Mouse (Mus musculus): Measurements from ENCODE around the gene Mef2b. TPM values are rescaled to one million over a fixed set of nuclear protein-coding genes. Genes with fewer than 3 reads are reported as not detected.

Gene Mef2b
- total and polyA plus RNA-seq, 3 experiments, result 60.1 to 232 (median 168) TPM

DNA sequence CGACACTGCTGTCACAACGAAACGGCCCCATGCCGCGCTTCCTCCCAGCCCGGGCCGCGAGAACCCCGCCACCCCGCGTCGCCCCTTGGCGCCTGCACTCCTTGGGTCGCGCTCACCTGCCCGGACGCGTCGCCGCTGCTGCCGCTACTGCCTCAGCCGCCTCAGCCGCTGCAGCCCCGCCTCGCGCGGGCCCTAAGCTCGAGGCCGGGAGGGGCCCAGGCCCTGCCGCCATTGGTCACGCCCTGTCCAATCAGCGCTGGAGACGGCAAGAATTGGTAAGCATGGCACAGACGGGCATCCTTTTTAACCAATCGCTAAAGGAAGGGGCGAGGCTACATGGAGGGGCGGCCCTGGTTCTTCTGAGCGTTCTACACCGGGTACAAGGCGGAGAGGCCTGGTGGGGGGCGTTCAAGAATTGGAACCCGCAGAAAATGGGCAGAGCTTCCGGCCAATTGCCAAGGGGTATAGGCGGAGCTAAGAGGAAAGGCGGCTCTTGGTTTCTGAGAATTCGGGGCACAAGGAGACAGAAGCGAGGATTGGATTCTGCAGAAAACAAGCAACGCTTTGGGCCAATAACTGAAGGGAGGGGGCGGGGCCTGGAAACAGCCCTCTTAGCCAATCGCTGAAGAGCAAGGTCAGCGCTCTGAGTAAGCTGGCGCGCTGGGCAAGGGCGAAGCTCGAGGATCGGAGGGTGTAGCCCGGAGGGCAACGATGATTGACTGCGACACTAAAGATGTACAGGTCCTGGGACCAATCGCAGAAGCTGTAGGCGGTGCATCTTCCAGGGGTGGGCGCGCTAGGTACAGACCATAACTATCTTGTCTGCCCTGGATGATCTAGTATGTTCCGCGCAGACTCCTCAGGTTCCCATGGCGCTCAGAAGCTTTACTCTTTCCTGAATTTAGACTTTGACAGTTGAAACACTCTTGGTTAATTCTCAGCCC lies 72.9 kb downstream of the Mef2b start, which contains the start of gene Slc25a42:
Slc25a42 (minus strand) TSS at position 194 of the 944 bp plus-strand sequence.
- dilution Hi-C loops (cut with MboI; ENCODE audit: extremely low pct_ligation_motif_present, extremely low pct_unique_long_range_greater_than_20kb, low sequenced_read_pairs) (no loop called here), in situ Hi-C loops (cut with MboI; ENCODE audit: low pct_ligation_motif_present, low pct_unique_long_range_greater_than_20kb, low sequenced_read_pairs) (loop anchor here (5.0 kb wide), 1 partner anchor 40 kb away; the partner anchor contains the start of gene Tmem161a)
- Histone ChIP-seq H3K4me1 (ENCODE audit: control insufficient read depth in 1 of 2, insufficient read depth in 2 of 2) (peaks cover 18 to 49% of the 10 kb centered on the region in 2 experiments), H3K27me3 (replicated peaks) (no peaks in the 10 kb centered on the region), H3K4me2 (ENCODE audit: insufficient read depth, low read depth, poor library complexity, severe bottlenecking) (peak within 1 kb of the TSS; percentile 82), H3K36me3 (replicated peaks in 1 of 2; ENCODE audit: control insufficient read depth in 1 of 2, insufficient read depth in 1 of 2, low read length in 1 of 2) (no peaks in the 10 kb centered on the region), H3K27ac (ENCODE audit: insufficient read depth, low read depth) (peak within 1 kb of the TSS; percentile 61), H3K79me2 (replicated peaks; ENCODE audit: control insufficient read depth, extremely low read depth, insufficient read depth, poor library complexity, severe bottlenecking) (no peaks in the 10 kb centered on the region), H3K9me3 (replicated peaks; ENCODE audit: low read length) (no peaks in the 10 kb centered on the region), H3K9ac (ENCODE audit: insufficient read depth, low read depth) (peak within 1 kb of the TSS; percentile 75), H3K4me3 (replicated peaks in 1 of 3; ENCODE audit: low read depth in 2 of 3, low read length in 2 of 3, poor library complexity in 1 of 3) (peak within 1 kb of the TSS; percentile 67 to 87 (median 72))
- DNase-seq (ENCODE audit: extremely low read depth), result peak; percentile 99
- TF ChIP-seq SIN3A (IDR thresholded peaks at IDR 0.05; ENCODE audit: low read length) (peak; percentile 82), IRF4 (IDR thresholded peaks at IDR 0.05; ENCODE audit: low read depth, low read length) (peak; percentile 28; the same call in 1 of the 2 replicates), USF1 (IDR thresholded peaks at IDR 0.05; ENCODE audit: low read depth, low read length) (no peak), BHLHE40 (IDR thresholded peaks at IDR 0.05; ENCODE audit: low read depth, low read length) (0 out of 2 replicates have a peak, but pooled peaks have one; percentile 21), ZMIZ1 (IDR thresholded peaks at IDR 0.05; ENCODE audit: low read depth, low read length) (peak; percentile 54; the same call in 1 of the 2 replicates), JUND (conservative IDR thresholded peaks at IDR 0.05; ENCODE audit: low read depth, low read length) (no peak), JUN (IDR thresholded peaks at IDR 0.05; ENCODE audit: insufficient read depth, low read depth, low read length) (no peak; the same call in 1 of the 2 replicates), TBP (conservative IDR thresholded peaks at IDR 0.05; ENCODE audit: low read depth, low read length) (peak; percentile 75; the same call in 1 of the 2 replicates), MAZ (IDR thresholded peaks at IDR 0.05; ENCODE audit: low read depth, low read length) (peak; percentile 90; the same call in 1 of the 2 replicates), NELFE (IDR thresholded peaks at IDR 0.05; ENCODE audit: low read depth, low read length) (peak; percentile 73), CHD2 (IDR thresholded peaks at IDR 0.05; ENCODE audit: low read length) (peak; percentile 94), MXI1 (IDR thresholded peaks at IDR 0.05; ENCODE audit: low read depth, low read length) (peak; percentile 68; the same call in 1 of the 2 replicates), GABPA (IDR thresholded peaks at IDR 0.05; ENCODE audit: insufficient replicate concordance, low read depth, low read length) (no peak), CHD1 (IDR thresholded peaks at IDR 0.05; ENCODE audit: low read depth, low read length) (no peak), NRF1 (IDR thresholded peaks at IDR 0.05; ENCODE audit: low read depth, low read length) (peak; percentile 70), MAFK (IDR thresholded peaks at IDR 0.05; ENCODE audit: insufficient replicate concordance, low read length) (0 out of 2 replicates have a peak, but pooled peaks have one; percentile 20), PAX5 (IDR thresholded peaks at IDR 0.05; ENCODE audit: low read length) (no peak), POLR2A (IDR thresholded peaks at IDR 0.05; ENCODE audit: low read depth, low read length) (peak; percentile 71), POLR2AphosphoS2 (IDR thresholded peaks at IDR 0.05; ENCODE audit: low read depth, low read length) (no peak), MEF2A (IDR thresholded peaks at IDR 0.05; ENCODE audit: borderline replicate concordance, low read depth, low read length) (no peak), SMC3 (IDR thresholded peaks at IDR 0.05; ENCODE audit: low read depth, low read length) (no peak), MYC (IDR thresholded peaks at IDR 0.05; ENCODE audit: low read depth, low read length) (peak; percentile 18; the same call in 1 of the 2 replicates), ZC3H11A (IDR thresholded peaks at IDR 0.05; ENCODE audit: low read depth, low read length) (no peak), UBTF (IDR thresholded peaks at IDR 0.05; ENCODE audit: low read depth, low read length) (peak; percentile 85; the same call in 1 of the 2 replicates), HCFC1 (IDR thresholded peaks at IDR 0.05; ENCODE audit: low read depth, low read length) (no peak; the same call in none of the 2 replicates), RCOR1 (conservative IDR thresholded peaks at IDR 0.05; ENCODE audit: low read depth, low read length) (no peak), CTCF (conservative IDR thresholded peaks at IDR 0.05 in 1 of 2, IDR thresholded peaks at IDR 0.05 in 1 of 2; ENCODE audit: low read depth in 2 of 2, low read length in 2 of 2) (no peak), EP300 (IDR thresholded peaks at IDR 0.05; ENCODE audit: low read length) (no peak), ZNF384 (IDR thresholded peaks at IDR 0.05; ENCODE audit: low read depth, low read length) (no peak), ELF1 (IDR thresholded peaks at IDR 0.05; ENCODE audit: low read depth, low read length) (0 out of 2 replicates have a peak, but pooled peaks have one; percentile 45), MAX (IDR thresholded peaks at IDR 0.05; ENCODE audit: low read length) (peak; percentile 82; the same call in 1 of the 2 replicates), E2F4 (IDR thresholded peaks at IDR 0.05; ENCODE audit: insufficient replicate concordance, low read depth, low read length) (0 out of 2 replicates have a peak, but pooled peaks have one; percentile 70), TCF12 (IDR thresholded peaks at IDR 0.05; ENCODE audit: low read depth, low read length) (peak; percentile 80), ZKSCAN1 (IDR thresholded peaks at IDR 0.05; ENCODE audit: borderline replicate concordance, low read depth, low read length) (no peak), RAD21 (IDR thresholded peaks at IDR 0.05; ENCODE audit: low read depth, low read length) (no peak; the same call in none of the 2 replicates), ETS1 (conservative IDR thresholded peaks at IDR 0.05; ENCODE audit: low read depth, low read length) (0 out of 2 replicates have a peak, but pooled peaks have one; percentile 13)
